Mouse (Mus musculus) hindlimb bud, embryonic 11.5 days (tissue): Measurements from ENCODE around the gene Pgam5.
A peak's percentile ranks its signal among the peaks of the same experiment; 100 is the strongest.

Experiments used
- DNase-seq: peaks from one replicate; pipeline ENCODE4 v3.0.0-alpha.2; 2012; ENCODE audit warnings: low read depth, low spot score; ENCODE audit errors: extremely low spot score

The Pgam5 gene

DNA sequence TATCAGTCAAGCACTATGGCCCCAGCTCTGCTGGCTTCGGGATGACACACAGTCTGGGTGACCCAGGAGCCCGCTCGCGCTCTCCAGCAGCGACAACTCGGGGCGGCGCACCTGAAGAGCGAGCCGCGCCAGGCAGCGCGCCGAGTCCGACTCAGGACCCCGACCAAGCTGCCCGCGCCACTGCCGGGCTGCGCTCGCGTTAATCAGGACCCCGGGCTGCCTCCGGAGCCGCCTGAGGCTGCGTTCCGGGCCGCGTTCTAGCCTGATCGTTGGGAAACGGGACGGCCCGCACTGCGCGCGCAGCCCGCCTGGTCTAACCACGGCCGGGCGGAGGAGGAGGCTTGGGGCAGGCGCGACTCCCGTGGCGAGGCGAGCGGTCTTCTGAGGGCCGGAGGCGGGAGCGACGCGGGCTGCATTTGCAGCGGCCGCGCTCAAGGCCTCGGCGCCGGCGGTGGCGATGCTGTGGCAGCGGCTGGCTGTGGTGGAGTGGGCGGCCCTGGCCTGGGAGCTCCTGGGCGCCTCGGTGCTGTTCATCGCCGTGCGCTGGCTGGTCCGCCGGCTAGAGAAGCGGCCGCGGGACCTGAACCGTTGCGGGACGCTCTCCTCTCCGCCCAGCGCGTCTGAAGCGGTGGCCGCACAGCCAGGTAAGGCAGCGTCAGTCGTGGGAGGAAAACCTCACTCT is 38.8 kb downstream of the Pgam5 start, which contains the start of gene Ankle2:
Ankle2 (plus strand) TSS at position 225 of the 682 bp plus-strand sequence.
- DNase-seq = peak; percentile 67

- DNase-seq = peak; percentile 1
These were observed 39.3 kb downstream of the Pgam5 start for GRCm38 (mm10) chr5:110230401-110230779.

GRCm38 (mm10) chr5:110227336-110227883 is 42.3 kb downstream of the Pgam5 start:
- no peak for DNase-seq

DNA sequence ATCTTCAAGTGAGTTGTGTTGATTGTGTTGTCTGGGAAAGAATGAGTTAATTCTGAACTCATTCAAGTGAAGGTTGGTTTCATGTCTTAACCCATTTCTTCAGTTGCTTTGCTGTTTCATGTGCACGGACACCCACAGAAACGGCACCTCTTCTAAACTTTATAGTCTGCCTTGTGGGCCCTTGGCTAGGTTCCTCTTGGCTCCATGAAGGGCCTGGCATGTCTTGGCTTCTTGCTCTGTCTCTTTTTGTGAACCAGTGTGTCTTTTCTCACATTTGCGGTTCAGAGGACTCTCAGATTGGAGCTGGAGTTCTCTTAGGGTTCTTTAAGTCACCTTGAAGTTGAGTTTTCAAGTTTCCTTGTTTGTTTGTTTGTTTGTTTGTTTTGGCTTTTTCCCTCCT is 44.7 kb downstream of the Pgam5 start:
- no peak for DNase-seq

- DNase-seq = no peak
These were observed 47.0 kb downstream of the Pgam5 start for GRCm38 (mm10) chr5:110222757-110223156.

DNA sequence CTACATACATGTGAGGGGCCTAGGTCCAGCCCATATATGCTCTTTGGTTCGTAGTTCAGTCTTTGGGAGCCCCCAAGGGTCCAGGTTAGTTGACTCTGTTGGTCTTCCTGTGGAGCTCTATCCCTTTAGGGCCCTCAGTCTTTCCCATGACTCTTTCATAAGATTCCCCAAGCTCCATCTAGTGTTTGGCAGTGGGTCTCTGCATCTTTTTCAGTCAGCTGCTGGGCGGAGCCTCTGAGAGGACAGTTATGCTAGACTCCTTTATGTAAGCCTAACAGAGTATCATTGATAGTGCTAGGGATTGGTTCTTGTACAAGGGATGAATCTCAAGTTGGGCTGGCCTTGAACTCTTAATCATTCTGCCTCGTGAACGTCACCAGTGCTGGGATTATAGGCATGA is 49.4 kb downstream of the Pgam5 start:
- no peak for DNase-seq

GRCm38 (mm10) chr5:110216780-110217179 is 52.9 kb downstream of the Pgam5 start:
- DNase-seq = no peak

DNA sequence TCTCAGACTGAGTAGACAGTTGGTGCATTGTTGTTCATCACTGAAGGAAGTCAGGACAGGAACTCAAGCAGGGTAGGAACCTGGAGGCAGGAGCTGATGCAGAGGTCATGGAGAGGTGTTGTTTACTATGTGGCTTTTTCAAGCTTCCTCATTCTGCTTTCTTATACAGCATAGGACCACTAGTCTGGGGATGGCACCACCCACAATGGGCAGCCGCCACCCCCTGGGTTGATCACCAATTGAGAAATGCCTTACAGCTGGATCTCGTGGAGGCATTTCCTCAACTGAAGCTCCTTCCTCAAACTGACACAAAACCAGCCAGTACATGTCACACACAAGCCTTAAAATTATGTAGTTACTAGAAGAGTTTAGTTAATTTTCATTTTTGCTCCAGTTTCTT is 58.4 kb downstream of the Pgam5 start:
- no peak for DNase-seq
